Mouse (Mus musculus): ENCODE results near the gene Olfr905. TPM values are rescaled to one million over a fixed set of nuclear protein-coding genes. Genes with fewer than 3 reads are reported as not detected.

Gene Olfr905
- polyA plus RNA-seq (2015; fragmentation: Nextera tagmentation; extraction: Ambion mirVana) = not detected in 2 replicates

DNA sequence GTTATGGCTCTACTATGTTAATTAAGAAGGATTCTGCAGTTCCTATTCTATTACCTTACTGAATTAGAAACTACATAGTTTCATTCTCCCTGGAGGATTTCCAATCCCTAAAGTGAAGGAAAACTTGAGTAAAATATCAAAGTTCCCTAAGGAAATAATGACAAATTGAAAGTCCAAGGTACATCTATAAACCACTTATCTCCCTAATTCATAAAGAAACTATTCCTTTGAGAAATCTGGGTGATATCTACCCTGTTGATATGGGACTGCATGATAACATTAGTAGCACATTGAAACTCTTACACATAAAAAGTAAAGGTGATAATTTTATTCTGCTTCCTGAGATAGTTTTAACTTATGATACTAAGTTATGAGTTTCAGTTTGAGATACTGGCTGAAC is at the start of gene Olfr905:
Gene Olfr905 (plus strand): TSS at position 301 of the 400 bp plus-strand sequence.
- no peaks in the 10 kb centered on the region for H3K27me3 ChIP-seq (replicated peaks; ENCODE audit: control insufficient read depth, insufficient read depth, low read length)
- no peak within 1 kb of the TSS for H3K4me2 ChIP-seq (replicated peaks; ENCODE audit: low read depth)
- TF ChIP-seq CTCF (IDR thresholded peaks at IDR 0.05; ENCODE audit: low read depth) = no peak
- no peaks in the 10 kb centered on the region for H3K36me3 ChIP-seq (ENCODE audit: control insufficient read depth, insufficient read depth)
- H3K27ac ChIP-seq (ENCODE audit: low read depth, low read length) = no peak within 1 kb of the TSS
- H3K4me3 ChIP-seq (ENCODE audit: low read depth, low read length) = no peak within 1 kb of the TSS
- H3K9me3 ChIP-seq (ENCODE audit: control insufficient read depth) = no peaks in the 10 kb centered on the region
- no peak within 1 kb of the TSS for H3K9ac ChIP-seq (ENCODE audit: low read depth, low read length)
- no peak for ATAC-seq
- no peaks in the 10 kb centered on the region for H3K4me1 ChIP-seq (replicated peaks; ENCODE audit: control insufficient read depth, insufficient read depth, low read length)

DNA sequence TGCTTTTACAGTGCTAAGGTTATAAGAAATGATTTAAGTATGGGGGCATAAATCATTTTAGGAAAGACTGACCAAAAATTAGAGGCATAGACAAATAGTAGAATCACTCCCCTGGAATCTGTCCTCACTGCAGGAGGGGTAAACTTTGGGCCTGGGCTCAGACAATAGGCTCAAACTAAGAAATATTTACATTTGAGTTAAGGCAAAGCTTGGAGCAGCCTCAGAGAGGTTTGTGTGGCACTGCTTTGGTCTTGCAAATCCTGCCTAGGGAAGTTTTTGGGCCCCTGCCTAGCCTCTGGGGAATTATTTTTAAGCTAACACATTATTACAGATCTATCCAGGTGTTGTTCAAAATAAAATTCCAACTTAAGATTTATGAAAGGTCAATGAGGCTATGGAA is 47.1 kb upstream of the Olfr905 start:
- Histone ChIP-seq H3K9me3 (ENCODE audit: control insufficient read depth) (no peaks in the 10 kb centered on the region), H3K4me1 (replicated peaks; ENCODE audit: control insufficient read depth, insufficient read depth, low read length) (no peaks in the 10 kb centered on the region), H3K27me3 (replicated peaks; ENCODE audit: control insufficient read depth, insufficient read depth, low read length) (no peaks in the 10 kb centered on the region), H3K36me3 (ENCODE audit: control insufficient read depth, insufficient read depth) (no peaks in the 10 kb centered on the region), H3K4me3 (ENCODE audit: low read depth, low read length) (no peak overlapping the region), H3K27ac (ENCODE audit: low read depth, low read length) (no peak overlapping the region), H3K9ac (ENCODE audit: low read depth, low read length) (no peak overlapping the region), H3K4me2 (replicated peaks; ENCODE audit: low read depth) (no peak overlapping the region)
- no peak for ATAC-seq
- TF ChIP-seq CTCF (IDR thresholded peaks at IDR 0.05; ENCODE audit: low read depth) = no peak

DNA sequence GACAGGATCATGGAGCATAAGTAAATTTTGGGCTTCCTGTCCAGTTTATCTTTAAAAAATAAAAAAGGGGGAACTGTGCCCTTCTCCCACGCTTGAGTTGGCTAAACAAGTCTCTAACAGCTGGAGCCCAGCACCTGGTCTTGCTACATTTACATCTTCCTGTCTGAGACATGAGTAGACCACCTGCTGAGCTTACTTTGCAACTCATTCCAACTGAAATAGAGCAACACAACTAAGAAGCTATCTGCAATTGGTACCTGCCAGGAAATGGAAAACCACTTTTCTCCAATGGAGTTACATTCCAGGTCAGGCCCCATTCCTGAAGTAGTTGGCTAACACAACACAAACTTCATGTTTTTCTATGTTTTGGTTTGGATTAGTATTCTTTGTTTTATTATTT is 43.9 kb upstream of the Olfr905 start:
- no peak for ATAC-seq
- 40% methylated on average over 1 of the region's 1 CpGs for WGBS
- no peak overlapping the region for H3K27ac ChIP-seq (ENCODE audit: low read depth, low read length)
- H3K9ac ChIP-seq (ENCODE audit: low read depth, low read length) = no peak overlapping the region
- no peaks in the 10 kb centered on the region for H3K36me3 ChIP-seq (ENCODE audit: control insufficient read depth, insufficient read depth)
- no peaks in the 10 kb centered on the region for H3K9me3 ChIP-seq (ENCODE audit: control insufficient read depth)
- H3K4me2 ChIP-seq (replicated peaks; ENCODE audit: low read depth) = no peak overlapping the region
- no peaks in the 10 kb centered on the region for H3K27me3 ChIP-seq (replicated peaks; ENCODE audit: control insufficient read depth, insufficient read depth, low read length)
- no peak overlapping the region for H3K4me3 ChIP-seq (ENCODE audit: low read depth, low read length)
- H3K4me1 ChIP-seq (replicated peaks; ENCODE audit: control insufficient read depth, insufficient read depth, low read length) = no peaks in the 10 kb centered on the region
- no peak for TF ChIP-seq CTCF (IDR thresholded peaks at IDR 0.05; ENCODE audit: low read depth)

DNA sequence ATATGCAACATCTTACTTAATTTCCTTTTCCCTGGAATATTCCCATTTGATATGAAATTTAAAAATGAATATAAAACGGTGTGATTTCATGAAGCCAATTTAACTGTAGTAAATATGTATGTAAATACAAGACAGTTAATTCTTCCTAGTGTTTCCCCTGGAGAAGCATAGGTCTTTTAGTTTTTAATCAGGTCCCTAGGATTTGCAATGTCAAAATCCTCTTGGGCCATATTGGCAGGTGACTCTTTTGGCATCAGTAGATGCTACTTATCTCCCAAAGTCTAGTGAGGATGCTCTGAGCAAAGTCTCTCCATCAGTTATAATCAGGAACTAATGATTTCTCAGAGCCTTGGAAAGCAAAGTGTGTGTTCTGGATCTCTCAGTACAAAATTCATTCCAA is 41.8 kb upstream of the Olfr905 start, which contains the start of gene Olfr901:
Gene Olfr901 (plus strand): TSS at position 301 of the 400 bp plus-strand sequence.
- Histone ChIP-seq H3K27me3 (replicated peaks; ENCODE audit: control insufficient read depth, insufficient read depth, low read length) (no peaks in the 10 kb centered on the region), H3K9ac (ENCODE audit: low read depth, low read length) (no peak within 1 kb of the TSS), H3K4me2 (replicated peaks; ENCODE audit: low read depth) (no peak within 1 kb of the TSS), H3K9me3 (ENCODE audit: control insufficient read depth) (no peaks in the 10 kb centered on the region), H3K4me1 (replicated peaks; ENCODE audit: control insufficient read depth, insufficient read depth, low read length) (no peaks in the 10 kb centered on the region), H3K4me3 (ENCODE audit: low read depth, low read length) (no peak within 1 kb of the TSS), H3K36me3 (ENCODE audit: control insufficient read depth, insufficient read depth) (no peaks in the 10 kb centered on the region), H3K27ac (ENCODE audit: low read depth, low read length) (no peak within 1 kb of the TSS)
- 91% methylated on average over 1 of the region's 1 CpGs for WGBS
- no peak for ATAC-seq
- TF ChIP-seq CTCF (IDR thresholded peaks at IDR 0.05; ENCODE audit: low read depth) = no peak

GRCm38 (mm10) chr9:38447352-38447751 is 23.6 kb upstream of the Olfr905 start, which contains the start of gene Olfr902:
Olfr902 (plus strand) TSS chr9:38447652.
- H3K27me3 ChIP-seq (replicated peaks; ENCODE audit: control insufficient read depth, insufficient read depth, low read length) = no peaks in the 10 kb centered on the region
- H3K4me3 ChIP-seq (ENCODE audit: low read depth, low read length) = no peak within 1 kb of the TSS
- H3K9ac ChIP-seq (ENCODE audit: low read depth, low read length) = no peak within 1 kb of the TSS
- H3K4me2 ChIP-seq (replicated peaks; ENCODE audit: low read depth) = no peak within 1 kb of the TSS
- H3K9me3 ChIP-seq (ENCODE audit: control insufficient read depth) = no peaks in the 10 kb centered on the region
- no peak for TF ChIP-seq CTCF (IDR thresholded peaks at IDR 0.05; ENCODE audit: low read depth)
- no peaks in the 10 kb centered on the region for H3K36me3 ChIP-seq (ENCODE audit: control insufficient read depth, insufficient read depth)
- no peak within 1 kb of the TSS for H3K27ac ChIP-seq (ENCODE audit: low read depth, low read length)
- 83% methylated on average over 5 of the region's 5 CpGs for whole genome bisulfite sequencing
- ATAC-seq = no peak
- H3K4me1 ChIP-seq (replicated peaks; ENCODE audit: control insufficient read depth, insufficient read depth, low read length) = no peaks in the 10 kb centered on the region

DNA sequence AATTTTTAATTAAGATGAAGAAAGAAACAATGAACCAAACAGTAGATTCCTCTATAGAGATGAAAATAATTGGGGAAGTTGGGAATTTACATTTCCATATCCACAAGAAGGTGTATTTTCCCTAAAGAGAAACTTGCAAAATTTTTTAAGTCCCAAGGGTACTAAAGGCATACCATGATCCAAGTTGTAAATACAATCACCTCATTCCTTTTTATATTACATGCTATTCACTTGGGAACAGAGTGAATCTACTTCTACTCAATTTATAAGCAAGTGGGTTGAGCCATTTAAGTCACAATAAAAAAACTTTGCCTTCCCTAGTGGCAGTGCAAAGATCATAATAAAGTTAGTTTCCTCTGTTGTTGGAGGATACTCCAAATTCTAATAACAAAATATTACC is 8.1 kb upstream of the Olfr905 start, which contains the start of gene Olfr904:
Gene Olfr904 (plus strand): TSS at position 301 of the 400 bp plus-strand sequence.
- TF ChIP-seq CTCF (IDR thresholded peaks at IDR 0.05; ENCODE audit: low read depth) = no peak
- H3K4me2 ChIP-seq (replicated peaks; ENCODE audit: low read depth) = no peak within 1 kb of the TSS
- ATAC-seq = no peak

GRCm38 (mm10) chr9:38486785-38487184 is 15.9 kb downstream of the Olfr905 start, which contains the start of gene Olfr906:
Olfr906 (plus strand) TSS chr9:38487085.
- WGBS = 73% methylated on average over 3 of the region's 3 CpGs
- no peaks in the 10 kb centered on the region for H3K4me1 ChIP-seq (replicated peaks; ENCODE audit: control insufficient read depth, insufficient read depth, low read length)
- no peaks in the 10 kb centered on the region for H3K27me3 ChIP-seq (replicated peaks; ENCODE audit: control insufficient read depth, insufficient read depth, low read length)
- no peak within 1 kb of the TSS for H3K4me2 ChIP-seq (replicated peaks; ENCODE audit: low read depth)
- no peak within 1 kb of the TSS for H3K4me3 ChIP-seq (ENCODE audit: low read depth, low read length)
- H3K36me3 ChIP-seq (ENCODE audit: control insufficient read depth, insufficient read depth) = no peaks in the 10 kb centered on the region
- no peak within 1 kb of the TSS for H3K9ac ChIP-seq (ENCODE audit: low read depth, low read length)
- no peak for TF ChIP-seq CTCF (IDR thresholded peaks at IDR 0.05; ENCODE audit: low read depth)
- no peak for ATAC-seq
- H3K27ac ChIP-seq (ENCODE audit: low read depth, low read length) = no peak within 1 kb of the TSS
- no peaks in the 10 kb centered on the region for H3K9me3 ChIP-seq (ENCODE audit: control insufficient read depth)

More for the DNA sequence above, 8.1 kb upstream of the Olfr905 start, which contains the start of gene Olfr904:
- Histone ChIP-seq H3K36me3 (ENCODE audit: control insufficient read depth, insufficient read depth) (no peaks in the 10 kb centered on the region), H3K4me1 (replicated peaks; ENCODE audit: control insufficient read depth, insufficient read depth, low read length) (no peaks in the 10 kb centered on the region), H3K9ac (ENCODE audit: low read depth, low read length) (no peak within 1 kb of the TSS), H3K9me3 (ENCODE audit: control insufficient read depth) (no peaks in the 10 kb centered on the region), H3K27ac (ENCODE audit: low read depth, low read length) (no peak within 1 kb of the TSS), H3K27me3 (replicated peaks; ENCODE audit: control insufficient read depth, insufficient read depth, low read length) (no peaks in the 10 kb centered on the region), H3K4me3 (ENCODE audit: low read depth, low read length) (no peak within 1 kb of the TSS)
